Mouse (Mus musculus) ES-Bruce4 (cell line): ENCODE results near the gene Gm11541. TPM values are rescaled to one million over a fixed set of nuclear protein-coding genes. Genes with fewer than 3 reads are reported as not detected.
A peak's percentile ranks its signal among the peaks of the same experiment; 100 is the strongest.

Experiments used
- H3K27ac ChIP-seq: 2 replicates; pipeline ENCODE4 v1.5.1; 2012; ENCODE audit warnings: low read length, inconsistent platforms; ENCODE audit not compliant: insufficient read depth
- H3K27me3 ChIP-seq: 2 replicates; pipeline ENCODE4 v1.6.1; 2012; ENCODE audit warnings: mild to moderate bottlenecking, low read length, inconsistent platforms; ENCODE audit not compliant: control insufficient read depth, poor library complexity, insufficient read depth, severe bottlenecking
- H3K36me3 ChIP-seq: 2 replicates; pipeline ENCODE4 v1.6.1; 2012; ENCODE audit warnings: inconsistent platforms, mild to moderate bottlenecking, low read length, moderate library complexity; ENCODE audit not compliant: control insufficient read depth, poor library complexity, insufficient read depth, severe bottlenecking
- H3K4me1 ChIP-seq: one replicate; pipeline ENCODE4 v1.8.1; 2011; ENCODE audit warnings: low read length; ENCODE audit not compliant: control insufficient read depth, insufficient read depth
- H3K4me3 ChIP-seq: 2 replicates; pipeline ENCODE4 v1.5.1; 2011; ENCODE audit warnings: low read depth, mild to moderate bottlenecking, low read length
- H3K9ac ChIP-seq: 2 replicates; pipeline ENCODE4 v1.6.1; 2012; ENCODE audit warnings: low read depth, mild to moderate bottlenecking, inconsistent platforms; ENCODE audit not compliant: poor library complexity, severe bottlenecking
- H3K9me3 ChIP-seq: replicated peaks from 2 replicates; pipeline ENCODE4 v1.6.1; 2012; ENCODE audit warnings: mild to moderate bottlenecking, low read length, inconsistent platforms; ENCODE audit not compliant: control insufficient read depth, poor library complexity, insufficient read depth, severe bottlenecking
- CTCF ChIP-seq: IDR thresholded peaks from one replicate; pipeline ENCODE4 v1.8.1; 2011; ENCODE audit warnings: low read depth, low read length
- EP300 ChIP-seq: IDR thresholded peaks from 2 replicates; pipeline ENCODE4 v1.6.1; 2011; ENCODE audit warnings: low read depth, low read length; ENCODE audit not compliant: insufficient read depth
- POLR2A ChIP-seq: IDR thresholded peaks from one replicate; pipeline ENCODE4 v1.8.1; 2011; ENCODE audit warnings: low read length; ENCODE audit not compliant: insufficient read depth
- polyA plus RNA-seq: library from polyadenylated mRNA; stranded (reverse); fragments of >200 nt; gene quantifications from 2 replicates; pipeline ENCODE4 v1.2.4, GENCODE M21; 2011; ENCODE audit warnings: low read depth; ENCODE audit not compliant: missing spikeins, insufficient read depth, insufficient read length

Gm11541 gene
- polyA plus RNA-seq, 1 experiment: not detected

DNA sequence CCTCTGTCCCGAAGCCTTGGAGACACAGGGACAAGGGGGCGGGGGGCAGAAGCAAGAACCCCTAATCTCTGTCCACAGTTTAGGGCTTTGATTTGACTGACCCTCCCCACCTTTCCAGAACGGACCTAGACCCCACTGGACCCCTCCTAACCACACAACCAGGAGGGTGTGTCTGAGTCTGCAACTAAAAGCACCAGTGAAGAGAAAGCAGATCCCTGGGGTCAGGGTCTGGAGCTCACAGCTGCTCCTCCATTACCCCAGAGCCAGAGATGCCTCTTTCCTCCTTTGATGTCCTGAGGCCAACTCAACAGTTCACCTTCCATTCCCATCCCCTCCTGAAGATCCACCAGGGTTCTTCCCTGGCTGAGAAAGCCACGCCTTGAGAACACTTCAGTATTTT, 28.0 kb downstream of the Gm11541 start:
- Histone ChIP-seq H3K27me3 (no peaks in the 10 kb centered on the region), H3K9ac (peak overlapping the region; percentile 80), H3K4me3 (peak overlapping the region; percentile 81), H3K36me3 (no peaks in the 10 kb centered on the region), H3K9me3 (no peaks in the 10 kb centered on the region), H3K4me1 (peaks cover 6% of the 10 kb centered on the region), H3K27ac (no peak overlapping the region)
- TF ChIP-seq POLR2A: no peak
- TF ChIP-seq CTCF: no peak
- TF ChIP-seq EP300: no peak

DNA sequence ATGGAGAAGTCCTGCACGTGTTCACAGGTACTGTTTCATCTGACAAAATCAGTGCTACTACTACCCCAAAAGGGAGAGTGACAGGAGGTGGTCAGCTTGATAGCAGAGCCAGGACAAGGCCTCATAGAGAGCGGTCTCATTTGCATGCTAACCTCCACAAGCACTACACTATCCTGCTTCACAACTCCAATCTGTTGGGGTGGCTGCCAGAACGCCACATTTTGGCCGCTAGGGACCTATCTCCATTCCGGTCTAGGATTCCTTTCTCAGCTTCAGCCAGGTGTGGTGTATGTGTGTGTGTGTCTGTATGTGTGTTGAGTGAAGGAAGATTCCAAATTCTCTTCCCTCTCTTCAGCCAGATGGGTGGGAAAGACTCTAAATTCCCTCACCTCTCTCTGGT, 28.9 kb downstream of the Gm11541 start:
- H3K4me1 ChIP-seq: peaks cover 6% of the 10 kb centered on the region
- H3K9ac ChIP-seq: no peak overlapping the region
- H3K9me3 ChIP-seq: no peaks in the 10 kb centered on the region
- H3K4me3 ChIP-seq: no peak overlapping the region
- no peak overlapping the region for H3K27ac ChIP-seq
- H3K36me3 ChIP-seq: no peaks in the 10 kb centered on the region
- no peaks in the 10 kb centered on the region for H3K27me3 ChIP-seq
- TF ChIP-seq EP300 (no peak), POLR2A (no peak), CTCF (no peak)

DNA sequence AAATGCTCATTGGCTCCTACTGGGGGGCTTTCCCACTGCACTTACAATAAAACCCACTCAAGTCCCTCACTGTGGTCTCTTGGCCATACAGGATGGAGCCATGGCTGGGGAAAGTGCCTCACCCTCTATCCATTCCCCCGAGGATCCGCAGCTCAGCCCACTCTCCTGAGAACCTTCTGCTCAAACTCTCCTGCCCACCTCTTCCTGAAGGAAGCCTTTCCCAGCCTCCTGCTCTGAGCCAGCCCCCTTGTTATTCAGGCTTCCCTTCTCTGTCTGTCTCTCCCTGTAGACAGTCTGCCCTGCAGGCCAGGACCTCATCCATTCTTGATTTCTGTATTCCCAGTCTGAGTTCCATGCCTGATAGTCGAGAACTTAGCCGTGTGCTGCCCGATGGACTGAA, 29.3 kb downstream of the Gm11541 start:
- H3K4me1 ChIP-seq: peaks cover 6% of the 10 kb centered on the region

DNA sequence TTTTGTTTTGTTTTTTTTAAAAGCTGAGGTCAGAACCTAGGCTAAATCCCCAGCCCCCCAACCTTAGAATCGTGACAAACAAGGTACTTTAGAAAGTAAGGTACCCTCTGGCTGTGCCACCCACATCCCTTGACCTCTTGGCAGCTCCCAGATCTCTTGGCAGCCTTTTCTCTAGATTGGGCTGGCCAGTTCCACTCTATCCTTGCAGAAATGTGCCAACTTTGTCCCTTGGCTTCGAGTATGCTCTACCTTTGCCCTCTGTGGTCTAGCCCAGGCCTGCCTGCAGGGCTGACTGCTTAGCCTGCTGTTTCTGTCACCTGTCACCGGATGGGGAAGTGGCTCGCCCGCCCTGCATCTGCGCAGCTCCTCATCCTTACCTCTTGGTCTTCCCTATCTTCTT, 39.0 kb downstream of the Gm11541 start:
- Histone ChIP-seq H3K9ac (no peak overlapping the region), H3K36me3 (peaks cover 28% of the 10 kb centered on the region), H3K4me3 (no peak overlapping the region), H3K27me3 (no peaks in the 10 kb centered on the region), H3K9me3 (no peaks in the 10 kb centered on the region), H3K27ac (no peak overlapping the region), H3K4me1 (no peaks in the 10 kb centered on the region)
- TF ChIP-seq EP300 (no peak), CTCF (no peak), POLR2A (no peak)

More for the DNA sequence above, 29.3 kb downstream of the Gm11541 start:
- no peak overlapping the region for H3K9ac ChIP-seq
- no peak for TF ChIP-seq EP300
- TF ChIP-seq CTCF: no peak
- no peak for TF ChIP-seq POLR2A
- H3K27ac ChIP-seq: no peak overlapping the region
- no peaks in the 10 kb centered on the region for H3K36me3 ChIP-seq
- H3K9me3 ChIP-seq: no peaks in the 10 kb centered on the region
- H3K27me3 ChIP-seq: no peaks in the 10 kb centered on the region
- H3K4me3 ChIP-seq: no peak overlapping the region

DNA sequence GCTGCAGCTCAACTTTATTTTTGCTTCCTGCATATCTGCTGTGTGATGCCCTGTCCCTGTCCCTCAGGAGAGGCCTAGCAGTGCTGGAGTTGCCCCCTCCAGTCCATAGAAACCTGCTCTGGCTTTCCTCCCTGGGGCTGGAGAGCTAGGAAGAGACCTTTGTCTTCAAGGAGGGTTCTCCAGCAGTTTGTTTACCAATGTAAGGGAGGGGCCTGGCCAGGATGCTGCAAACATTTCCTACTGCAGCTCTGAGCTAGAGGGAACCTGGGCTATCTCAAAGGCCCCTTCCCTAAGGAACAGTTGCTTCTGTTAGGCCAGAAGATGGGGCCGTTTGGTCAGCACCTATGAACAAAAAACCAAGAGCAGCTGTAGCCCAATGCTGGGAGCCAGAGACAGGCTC, 43.0 kb downstream of the Gm11541 start:
- TF ChIP-seq CTCF: no peak
- TF ChIP-seq EP300: no peak
- TF ChIP-seq POLR2A: no peak
- Histone ChIP-seq H3K4me1 (no peaks in the 10 kb centered on the region), H3K27me3 (no peaks in the 10 kb centered on the region), H3K9ac (no peak overlapping the region), H3K9me3 (no peaks in the 10 kb centered on the region), H3K27ac (no peak overlapping the region), H3K36me3 (peaks cover 9% of the 10 kb centered on the region), H3K4me3 (no peak overlapping the region)

DNA sequence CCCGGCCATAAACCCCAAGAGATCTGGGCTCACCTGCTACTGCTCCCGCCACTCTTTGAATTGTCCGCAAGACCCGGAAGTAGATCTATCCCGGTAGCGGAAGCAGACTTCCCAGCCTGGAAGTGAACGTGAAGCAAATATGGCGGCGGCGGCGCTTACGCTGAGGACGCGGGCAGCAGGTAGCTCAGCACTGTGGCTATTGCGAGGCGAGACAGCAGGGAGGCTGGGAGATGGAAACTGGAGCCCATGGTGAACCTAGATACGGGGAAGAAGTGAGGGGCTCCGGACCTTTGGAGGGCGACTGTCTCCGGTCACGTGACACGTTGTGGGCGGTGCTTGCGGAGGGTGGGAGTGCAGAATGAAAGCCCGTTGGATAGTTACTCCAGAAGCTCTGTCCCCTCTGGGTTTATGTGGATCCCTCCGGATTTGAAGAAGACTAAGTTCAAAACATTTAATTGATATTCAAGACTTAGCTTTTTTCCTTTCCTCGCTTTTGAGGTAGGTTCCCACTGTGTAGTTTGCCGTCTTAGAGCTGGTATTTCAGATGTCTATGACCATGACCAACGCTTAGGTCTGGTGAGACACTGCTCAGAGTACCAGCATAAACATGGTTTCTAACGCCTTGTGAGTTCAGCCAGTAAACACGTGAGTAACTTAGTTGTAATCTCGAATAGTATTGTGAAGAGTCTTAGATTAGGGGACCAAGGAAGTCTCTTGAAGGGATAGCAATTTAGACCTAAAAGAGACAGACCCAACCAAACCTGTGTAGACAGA, 50.4 kb downstream of the Gm11541 start, which contains the start of the genes Mrpl27 and Eme1:
Gene Mrpl27, plus strand, starts transcription at position 105 of the 774 bp plus-strand sequence.
Gene Eme1, minus strand, starts transcription at position 302 of the 774 bp plus-strand sequence.
- H3K9ac ChIP-seq: peak within 1 kb of the TSS; percentile 87
- peaks cover 8% of the 10 kb centered on the region; the same call in 1 of the 2 replicates for H3K36me3 ChIP-seq
- H3K4me3 ChIP-seq: peak within 1 kb of the TSS; percentile 100
- peak within 1 kb of the TSS; percentile 91 for H3K27ac ChIP-seq
- H3K9me3 ChIP-seq: no peaks in the 10 kb centered on the region
- no peaks in the 10 kb centered on the region for H3K4me1 ChIP-seq
- no peak for TF ChIP-seq CTCF
- peak; percentile 36 for TF ChIP-seq POLR2A
- no peak for TF ChIP-seq EP300
- no peaks in the 10 kb centered on the region for H3K27me3 ChIP-seq
